Mouse (Mus musculus): ENCODE data around the gene Mdk. TPM values are rescaled to one million over a fixed set of nuclear protein-coding genes. Genes with fewer than 3 reads are reported as not detected.

Gene Mdk
- polyA plus RNA-seq, 1 experiment from 2014 or later = 1,095 TPM

- Histone ChIP-seq H3K27me3 (ENCODE audit: control insufficient read depth, insufficient read depth, low read length) (peaks cover 15% of the 10 kb centered on the region), H3K4me3 (ENCODE audit: low read depth, low read length) (no peak overlapping the region), H3K27ac (ENCODE audit: low read depth, low read length) (no peak overlapping the region), H3K36me3 (ENCODE audit: control insufficient read depth, insufficient read depth, low read length) (peaks cover 7% of the 10 kb centered on the region; the same call in 1 of the 2 replicates), H3K9ac (ENCODE audit: low read length) (no peak overlapping the region), H3K4me1 (replicated peaks; ENCODE audit: control insufficient read depth, insufficient read depth, low read length) (peaks cover 2% of the 10 kb centered on the region; the same call in 1 of the 2 replicates), H3K9me3 (ENCODE audit: control insufficient read depth, low read length) (no peaks in the 10 kb centered on the region), H3K4me2 (ENCODE audit: low read depth, low read length, severe bottlenecking) (no peak overlapping the region)
- WGBS = 91% methylated on average over 7 of the region's 7 CpGs
- DNase-seq (ENCODE audit: low spot score) (no peak), ATAC-seq (replicated peaks; ENCODE audit: low FRiP score) (no peak)
These were observed 15.6 kb downstream of the Mdk start for GRCm38 (mm10) chr2:91916346-91916977.

DNA sequence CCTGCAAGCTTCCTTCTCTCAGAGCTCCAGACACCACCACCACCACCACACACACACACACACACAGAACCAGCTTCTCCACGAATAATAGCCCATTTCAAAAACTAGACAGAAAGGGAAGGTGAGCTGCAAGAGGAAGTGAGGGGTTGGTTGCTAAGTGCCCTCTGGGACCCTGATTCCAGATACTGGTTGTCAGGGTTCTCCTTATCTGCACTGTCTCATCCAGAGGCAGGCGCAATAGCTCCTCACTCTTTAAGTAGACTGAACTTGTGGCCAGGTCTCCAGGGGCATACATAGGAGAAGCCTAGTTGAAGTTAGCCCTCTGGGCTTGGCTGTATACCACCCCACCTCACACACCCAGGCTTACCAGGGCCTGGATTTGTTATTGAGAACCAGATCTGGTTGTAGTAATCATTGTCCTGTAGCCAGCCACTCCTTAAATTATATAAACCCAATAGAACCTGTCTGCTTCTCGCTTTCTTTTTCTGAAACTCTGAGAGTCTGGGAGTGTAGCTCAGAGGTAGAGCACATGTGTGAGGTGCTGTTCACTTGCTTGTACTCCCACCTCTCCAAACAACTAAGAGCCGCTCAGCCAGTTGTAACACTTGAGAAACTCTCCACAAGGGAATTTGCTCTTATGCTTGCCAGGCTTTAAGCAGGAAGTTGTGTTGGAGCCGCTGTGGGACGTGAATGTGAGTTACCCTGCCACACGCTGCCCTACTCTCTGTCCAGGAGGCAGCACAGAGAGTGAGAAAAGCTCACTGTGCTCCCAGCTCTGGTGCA, 18.6 kb downstream of the Mdk start:
- DNase-seq (ENCODE audit: low spot score) (no peak), ATAC-seq (replicated peaks; ENCODE audit: low FRiP score) (no peak)
- WGBS = 89% methylated on average over 7 of the region's 7 CpGs
- no peaks in the 10 kb centered on the region for H3K4me1 ChIP-seq (replicated peaks; ENCODE audit: control insufficient read depth, insufficient read depth, low read length)
- no peaks in the 10 kb centered on the region for H3K9me3 ChIP-seq (ENCODE audit: control insufficient read depth, low read length)
- H3K9ac ChIP-seq (ENCODE audit: low read length) = no peak overlapping the region
- H3K27me3 ChIP-seq (ENCODE audit: control insufficient read depth, insufficient read depth, low read length) = no peaks in the 10 kb centered on the region
- H3K27ac ChIP-seq (ENCODE audit: low read depth, low read length) = no peak overlapping the region
- peaks cover 7% of the 10 kb centered on the region; the same call in 1 of the 2 replicates for H3K36me3 ChIP-seq (ENCODE audit: control insufficient read depth, insufficient read depth, low read length)
- H3K4me2 ChIP-seq (ENCODE audit: low read depth, low read length, severe bottlenecking) = no peak overlapping the region
- no peak overlapping the region for H3K4me3 ChIP-seq (ENCODE audit: low read depth, low read length)

DNA sequence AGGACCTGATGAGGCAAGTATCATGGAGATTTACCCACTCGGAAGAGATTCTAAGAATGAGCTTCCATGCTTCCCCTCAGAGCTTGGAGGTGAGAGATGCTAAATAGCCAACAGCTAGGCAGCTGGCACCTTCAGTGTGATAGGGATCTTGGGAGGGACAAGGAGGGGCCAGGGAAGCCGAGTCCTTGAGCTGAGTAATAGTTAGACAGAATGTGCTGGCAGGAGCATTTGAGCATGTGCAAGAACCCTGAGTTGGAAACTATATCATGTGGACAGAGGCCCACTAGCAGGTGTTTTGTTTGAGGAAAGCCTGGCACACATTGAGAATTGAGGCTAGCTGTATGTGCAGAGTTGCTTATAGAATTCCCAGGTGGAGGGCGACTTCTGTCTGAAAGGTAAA, 19.5 kb downstream of the Mdk start:
- DNase-seq (ENCODE audit: low spot score) (no peak), ATAC-seq (replicated peaks; ENCODE audit: low FRiP score) (no peak)
- no peak overlapping the region for H3K4me3 ChIP-seq (ENCODE audit: low read depth, low read length)
- H3K36me3 ChIP-seq (ENCODE audit: control insufficient read depth, insufficient read depth, low read length) = peaks cover 7% of the 10 kb centered on the region; the same call in 1 of the 2 replicates
- H3K27ac ChIP-seq (ENCODE audit: low read depth, low read length) = no peak overlapping the region
- no peaks in the 10 kb centered on the region for H3K4me1 ChIP-seq (replicated peaks; ENCODE audit: control insufficient read depth, insufficient read depth, low read length)
- H3K9me3 ChIP-seq (ENCODE audit: control insufficient read depth, low read length) = no peaks in the 10 kb centered on the region
- H3K4me2 ChIP-seq (ENCODE audit: low read depth, low read length, severe bottlenecking) = no peak overlapping the region
- 86% methylated on average over 3 of the region's 3 CpGs for WGBS
- H3K9ac ChIP-seq (ENCODE audit: low read length) = no peak overlapping the region
- H3K27me3 ChIP-seq (ENCODE audit: control insufficient read depth, insufficient read depth, low read length) = no peaks in the 10 kb centered on the region

- no peak overlapping the region for H3K27ac ChIP-seq (ENCODE audit: low read depth, low read length)
- DNase-seq (ENCODE audit: low spot score) (no peak), ATAC-seq (replicated peaks; ENCODE audit: low FRiP score) (no peak)
- H3K4me2 ChIP-seq (ENCODE audit: low read depth, low read length, severe bottlenecking) = no peak overlapping the region
- 93% methylated on average over 2 of the region's 2 CpGs for WGBS
- no peaks in the 10 kb centered on the region for H3K9me3 ChIP-seq (ENCODE audit: control insufficient read depth, low read length)
- no peak overlapping the region for H3K4me3 ChIP-seq (ENCODE audit: low read depth, low read length)
- no peak overlapping the region for H3K9ac ChIP-seq (ENCODE audit: low read length)
- H3K4me1 ChIP-seq (replicated peaks; ENCODE audit: control insufficient read depth, insufficient read depth, low read length) = no peaks in the 10 kb centered on the region
- H3K27me3 ChIP-seq (ENCODE audit: control insufficient read depth, insufficient read depth, low read length) = no peaks in the 10 kb centered on the region
- H3K36me3 ChIP-seq (ENCODE audit: control insufficient read depth, insufficient read depth, low read length) = no peaks in the 10 kb centered on the region; the same call in 1 of the 2 replicates
These were observed 26.0 kb downstream of the Mdk start for GRCm38 (mm10) chr2:91906141-91906540.

- Histone ChIP-seq H3K4me2 (ENCODE audit: low read depth, low read length, severe bottlenecking) (no peak overlapping the region), H3K9me3 (ENCODE audit: control insufficient read depth, low read length) (no peaks in the 10 kb centered on the region), H3K27ac (ENCODE audit: low read depth, low read length) (no peak overlapping the region), H3K4me3 (ENCODE audit: low read depth, low read length) (no peak overlapping the region), H3K4me1 (replicated peaks; ENCODE audit: control insufficient read depth, insufficient read depth, low read length) (no peaks in the 10 kb centered on the region), H3K27me3 (ENCODE audit: control insufficient read depth, insufficient read depth, low read length) (no peaks in the 10 kb centered on the region), H3K9ac (ENCODE audit: low read length) (no peak overlapping the region), H3K36me3 (ENCODE audit: control insufficient read depth, insufficient read depth, low read length) (no peaks in the 10 kb centered on the region; the same call in 1 of the 2 replicates)
- WGBS = 79% methylated on average over 5 of the region's 5 CpGs
- DNase-seq (ENCODE audit: low spot score) (no peak), ATAC-seq (replicated peaks; ENCODE audit: low FRiP score) (no peak)
These were observed 27.3 kb downstream of the Mdk start for GRCm38 (mm10) chr2:91904618-91905307.

GRCm38 (mm10) chr2:91903171-91903925, 28.7 kb downstream of the Mdk start:
- Histone ChIP-seq H3K4me2 (ENCODE audit: low read depth, low read length, severe bottlenecking) (no peak overlapping the region), H3K9ac (ENCODE audit: low read length) (no peak overlapping the region), H3K27me3 (ENCODE audit: control insufficient read depth, insufficient read depth, low read length) (no peaks in the 10 kb centered on the region), H3K4me3 (ENCODE audit: low read depth, low read length) (no peak overlapping the region), H3K4me1 (replicated peaks; ENCODE audit: control insufficient read depth, insufficient read depth, low read length) (no peaks in the 10 kb centered on the region), H3K27ac (ENCODE audit: low read depth, low read length) (no peak overlapping the region), H3K9me3 (ENCODE audit: control insufficient read depth, low read length) (no peaks in the 10 kb centered on the region), H3K36me3 (ENCODE audit: control insufficient read depth, insufficient read depth, low read length) (no peaks in the 10 kb centered on the region; the same call in 1 of the 2 replicates)
- ATAC-seq (replicated peaks; ENCODE audit: low FRiP score) = no peak
- no peak for DNase-seq (ENCODE audit: low spot score)
- WGBS = 92% methylated on average over 3 of the region's 3 CpGs

GRCm38 (mm10) chr2:91902336-91902735, 29.8 kb downstream of the Mdk start:
- Histone ChIP-seq H3K9me3 (ENCODE audit: control insufficient read depth, low read length) (no peaks in the 10 kb centered on the region), H3K4me1 (replicated peaks; ENCODE audit: control insufficient read depth, insufficient read depth, low read length) (no peaks in the 10 kb centered on the region), H3K4me2 (ENCODE audit: low read depth, low read length, severe bottlenecking) (no peak overlapping the region), H3K36me3 (ENCODE audit: control insufficient read depth, insufficient read depth, low read length) (no peaks in the 10 kb centered on the region; the same call in 1 of the 2 replicates), H3K27me3 (ENCODE audit: control insufficient read depth, insufficient read depth, low read length) (no peaks in the 10 kb centered on the region), H3K4me3 (ENCODE audit: low read depth, low read length) (no peak overlapping the region), H3K27ac (ENCODE audit: low read depth, low read length) (no peak overlapping the region), H3K9ac (ENCODE audit: low read length) (no peak overlapping the region)
- no peak for ATAC-seq (replicated peaks; ENCODE audit: low FRiP score)
- DNase-seq (ENCODE audit: low spot score) = no peak
- WGBS = 81% methylated on average over 5 of the region's 5 CpGs

GRCm38 (mm10) chr2:91900431-91900830, 31.7 kb downstream of the Mdk start:
- Histone ChIP-seq H3K36me3 (ENCODE audit: control insufficient read depth, insufficient read depth, low read length) (no peaks in the 10 kb centered on the region; the same call in 1 of the 2 replicates), H3K27me3 (ENCODE audit: control insufficient read depth, insufficient read depth, low read length) (no peaks in the 10 kb centered on the region), H3K4me2 (ENCODE audit: low read depth, low read length, severe bottlenecking) (no peak overlapping the region), H3K4me3 (ENCODE audit: low read depth, low read length) (no peak overlapping the region), H3K9ac (ENCODE audit: low read length) (no peak overlapping the region), H3K4me1 (replicated peaks; ENCODE audit: control insufficient read depth, insufficient read depth, low read length) (no peaks in the 10 kb centered on the region), H3K27ac (ENCODE audit: low read depth, low read length) (no peak overlapping the region), H3K9me3 (ENCODE audit: control insufficient read depth, low read length) (no peaks in the 10 kb centered on the region)
- no peak for ATAC-seq (replicated peaks; ENCODE audit: low FRiP score)
- DNase-seq (ENCODE audit: low spot score) = no peak
- 93% methylated on average over 8 of the region's 8 CpGs for WGBS
